Mouse (Mus musculus) E14TG2a.4 (cell line): Measurements from ENCODE around the gene Fitm1.

ENCODE experiments used
- H3K27me3 ChIP-seq: 2 replicates; pipeline ENCODE4 v1.6.1; 2014; ENCODE audit warnings: low read length, control low read depth; ENCODE audit not compliant: insufficient read depth
- H3K36me3 ChIP-seq: 2 replicates; pipeline ENCODE4 v1.6.1; 2014; ENCODE audit warnings: low read length, control low read depth; ENCODE audit not compliant: insufficient read depth
- H3K4me1 ChIP-seq: replicated peaks from 2 replicates; pipeline ENCODE4 v1.6.1; 2014; ENCODE audit warnings: low read depth, low read length, control low read depth
- H3K4me3 ChIP-seq: replicated peaks from 2 replicates; pipeline ENCODE4 v1.5.1; 2014; ENCODE audit warnings: mild to moderate bottlenecking, low read length
- H3K9me3 ChIP-seq: 2 replicates; pipeline ENCODE4 v1.6.1; 2014; ENCODE audit warnings: low read length, control low read depth
- CTCF ChIP-seq: conservative IDR thresholded peaks from 2 replicates; pipeline ENCODE4 v1.5.1; 2014; ENCODE audit warnings: low read length
- NANOG ChIP-seq: IDR thresholded peaks from 2 replicates; pipeline ENCODE4 v1.6.1; 2014; ENCODE audit warnings: borderline replicate concordance, low read length, mixed read lengths
- POU5F1 ChIP-seq: IDR thresholded peaks from 2 replicates; pipeline ENCODE4 v1.6.1; 2014; ENCODE audit warnings: low read length, borderline replicate concordance

The Fitm1 gene

DNA sequence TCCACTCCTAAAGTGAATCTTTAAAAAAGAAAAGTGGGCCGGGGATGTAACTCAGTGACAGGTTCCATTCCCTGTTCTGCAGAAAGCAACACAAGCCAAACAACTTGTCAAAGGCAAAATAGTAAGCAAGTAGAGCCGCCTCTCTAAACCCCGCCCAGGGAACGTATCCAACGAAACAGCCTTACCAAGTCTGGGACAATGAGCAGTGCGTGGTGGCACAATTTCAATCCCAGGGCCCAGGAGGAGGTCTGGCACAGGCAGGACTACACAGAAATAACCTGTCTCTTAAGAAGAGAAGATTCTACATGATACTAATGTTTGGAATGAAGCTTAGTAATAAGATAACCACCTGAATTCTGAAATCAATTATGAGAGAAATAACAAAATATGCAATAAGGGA lies 25.2 kb upstream of the Fitm1 start:
- Histone ChIP-seq H3K36me3 (peaks cover 46% of the 10 kb centered on the region), H3K9me3 (no peaks in the 10 kb centered on the region), H3K4me1 (peaks cover 72% of the 10 kb centered on the region), H3K4me3 (no peak overlapping the region), H3K27me3 (no peaks in the 10 kb centered on the region)
- TF ChIP-seq POU5F1 = no peak
- no peak for TF ChIP-seq NANOG
- TF ChIP-seq CTCF = no peak

DNA sequence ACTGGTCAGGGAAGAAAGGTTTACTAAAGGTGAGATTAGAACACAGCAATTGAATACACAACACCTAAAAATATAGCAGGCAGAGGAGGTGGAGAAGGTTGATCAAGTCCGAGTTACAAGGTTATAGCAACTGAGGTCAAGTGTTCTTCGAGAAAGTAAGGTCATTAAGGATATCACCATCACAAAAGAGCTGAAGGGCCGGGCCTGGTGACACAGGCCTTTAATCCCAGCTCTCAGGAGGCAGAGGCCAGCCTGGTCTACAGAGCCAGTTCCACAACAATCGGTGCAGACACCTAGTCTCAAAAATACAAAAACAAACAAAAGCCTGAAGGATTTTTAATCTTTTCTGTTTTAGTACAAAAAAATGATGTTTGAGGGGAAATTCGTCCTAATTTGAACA lies 24.1 kb upstream of the Fitm1 start:
- Histone ChIP-seq H3K4me1 (peaks cover 80% of the 10 kb centered on the region), H3K27me3 (no peaks in the 10 kb centered on the region), H3K36me3 (peaks cover 34% of the 10 kb centered on the region), H3K4me3 (0 out of 2 replicates have a peak overlapping the region, but pooled peaks have one; percentile 35), H3K9me3 (no peaks in the 10 kb centered on the region)
- TF ChIP-seq NANOG = 0 out of 2 replicates have a peak, but pooled peaks have one; percentile 36
- peak; percentile 9; the same call in 1 of the 2 replicates for TF ChIP-seq POU5F1
- TF ChIP-seq CTCF = no peak

DNA sequence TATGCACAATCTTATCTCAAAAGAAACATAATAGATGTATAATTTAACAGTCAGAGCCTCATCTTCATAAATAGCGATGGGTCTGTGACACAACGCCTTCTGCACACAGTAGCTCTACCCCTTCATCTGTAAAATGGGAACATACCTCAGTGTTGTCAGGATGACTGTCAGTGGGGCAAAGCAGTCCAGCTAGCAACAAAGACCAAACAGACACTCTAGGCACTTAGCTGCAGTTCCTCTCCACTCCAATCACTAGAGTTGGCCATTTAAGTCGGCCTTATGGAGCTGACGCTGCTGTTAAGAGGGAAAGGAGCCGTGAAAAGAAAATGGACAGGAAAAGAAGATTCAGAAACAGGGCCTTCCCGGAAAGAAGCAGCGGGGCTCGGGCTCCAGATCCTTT lies 23.6 kb upstream of the Fitm1 start:
- no peaks in the 10 kb centered on the region for H3K27me3 ChIP-seq
- H3K4me1 ChIP-seq = peaks cover 84% of the 10 kb centered on the region
- TF ChIP-seq POU5F1 = no peak
- no peak for TF ChIP-seq CTCF
- no peak for TF ChIP-seq NANOG
- H3K36me3 ChIP-seq = peaks cover 30% of the 10 kb centered on the region
- H3K4me3 ChIP-seq = peak overlapping the region; percentile 35; the same call in 1 of the 2 replicates
- no peaks in the 10 kb centered on the region for H3K9me3 ChIP-seq

DNA sequence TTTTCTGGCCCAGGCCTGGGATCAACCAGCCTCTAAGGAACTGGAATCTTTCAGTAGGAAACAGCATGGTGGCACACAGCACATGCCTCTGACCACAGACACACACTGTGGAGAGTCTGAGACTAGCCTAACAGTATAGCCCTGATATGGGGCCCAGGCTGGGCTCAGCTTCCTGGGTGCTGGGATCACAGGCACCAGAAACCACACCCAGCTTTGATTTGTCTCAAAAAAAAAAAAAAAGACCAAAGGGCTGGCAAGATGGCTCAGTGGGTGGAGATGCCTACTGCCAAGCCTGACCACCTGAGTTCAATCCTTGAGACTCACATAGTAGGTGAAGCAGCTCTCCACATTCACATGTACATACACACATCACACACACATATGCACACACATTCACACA lies 20.8 kb upstream of the Fitm1 start:
- Histone ChIP-seq H3K9me3 (no peaks in the 10 kb centered on the region), H3K36me3 (peaks cover 4% of the 10 kb centered on the region), H3K4me3 (no peak overlapping the region), H3K27me3 (no peaks in the 10 kb centered on the region), H3K4me1 (peaks cover 79% of the 10 kb centered on the region)
- TF ChIP-seq POU5F1 (no peak), NANOG (no peak), CTCF (no peak)

DNA sequence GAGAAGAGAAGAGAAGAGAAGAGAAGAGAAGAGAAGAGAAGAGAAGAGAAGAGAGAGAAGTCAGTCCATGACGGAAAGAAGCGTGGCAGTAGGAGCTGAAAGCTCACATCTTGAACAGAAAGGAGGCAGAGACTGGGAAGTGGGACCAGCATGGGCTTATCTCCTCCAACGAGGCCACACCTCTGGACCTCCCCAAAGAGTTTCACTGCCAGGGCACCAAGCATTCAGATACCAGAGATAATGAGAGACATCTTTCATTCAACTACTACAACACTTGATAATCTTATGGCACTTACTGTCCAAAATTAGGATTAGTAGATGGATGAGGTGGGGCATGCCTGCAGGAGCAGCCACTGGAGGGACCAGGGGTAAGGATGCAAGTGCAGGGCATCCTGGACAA lies 19.6 kb upstream of the Fitm1 start:
- Histone ChIP-seq H3K36me3 (no peaks in the 10 kb centered on the region), H3K9me3 (no peaks in the 10 kb centered on the region), H3K4me3 (no peak overlapping the region), H3K4me1 (peaks cover 68% of the 10 kb centered on the region), H3K27me3 (no peaks in the 10 kb centered on the region)
- TF ChIP-seq CTCF = no peak
- no peak for TF ChIP-seq NANOG
- no peak for TF ChIP-seq POU5F1

DNA sequence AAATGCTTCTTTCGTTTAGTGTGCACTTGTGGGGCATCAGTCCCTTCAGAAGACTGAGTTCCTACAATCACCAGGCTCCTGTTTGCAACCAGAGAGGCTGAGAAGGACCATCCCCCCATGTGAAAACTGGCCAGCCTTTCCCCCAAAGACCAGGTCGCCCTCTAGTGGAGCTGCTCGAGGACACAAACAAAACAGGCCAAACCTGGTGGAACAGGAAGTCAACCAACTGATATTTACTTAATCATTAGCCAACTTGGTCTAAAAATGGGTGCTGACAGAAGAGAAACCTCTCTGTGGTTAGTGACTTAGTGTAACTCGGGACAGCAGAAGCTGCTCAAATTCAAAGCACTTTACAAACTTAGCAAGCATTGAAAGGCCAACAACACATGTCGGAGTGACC lies 18.4 kb upstream of the Fitm1 start:
- no peak for TF ChIP-seq NANOG
- peak; percentile 66 for TF ChIP-seq CTCF
- peaks cover 68% of the 10 kb centered on the region for H3K4me1 ChIP-seq
- H3K36me3 ChIP-seq = peaks cover 8% of the 10 kb centered on the region

DNA sequence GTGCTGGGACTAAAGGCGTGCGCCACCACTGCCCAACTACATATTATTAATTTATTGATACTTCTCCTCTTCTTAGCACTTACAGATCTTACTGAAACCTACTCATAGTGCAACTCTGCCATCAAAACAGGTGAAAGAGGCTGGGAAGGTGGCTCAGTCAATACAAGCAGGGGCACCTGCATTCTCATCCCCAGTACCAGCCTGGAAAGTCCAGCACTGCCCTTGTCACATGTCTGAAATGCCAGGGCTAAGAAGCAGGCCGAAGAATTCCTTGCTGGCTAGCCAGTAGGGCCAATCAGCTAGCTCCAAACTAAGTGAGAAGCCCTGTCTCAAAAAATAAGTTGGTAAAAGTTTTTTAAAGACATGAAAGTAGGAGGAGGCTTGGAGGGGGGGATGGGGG lies 17.8 kb upstream of the Fitm1 start:
- Histone ChIP-seq H3K9me3 (no peaks in the 10 kb centered on the region), H3K36me3 (peaks cover 11% of the 10 kb centered on the region), H3K4me3 (no peak overlapping the region), H3K4me1 (peaks cover 69% of the 10 kb centered on the region), H3K27me3 (no peaks in the 10 kb centered on the region)
- no peak for TF ChIP-seq CTCF
- TF ChIP-seq NANOG = no peak
- no peak for TF ChIP-seq POU5F1

More for the DNA sequence above, 18.4 kb upstream of the Fitm1 start:
- no peaks in the 10 kb centered on the region for H3K27me3 ChIP-seq
- no peaks in the 10 kb centered on the region for H3K9me3 ChIP-seq
- no peak overlapping the region for H3K4me3 ChIP-seq

DNA sequence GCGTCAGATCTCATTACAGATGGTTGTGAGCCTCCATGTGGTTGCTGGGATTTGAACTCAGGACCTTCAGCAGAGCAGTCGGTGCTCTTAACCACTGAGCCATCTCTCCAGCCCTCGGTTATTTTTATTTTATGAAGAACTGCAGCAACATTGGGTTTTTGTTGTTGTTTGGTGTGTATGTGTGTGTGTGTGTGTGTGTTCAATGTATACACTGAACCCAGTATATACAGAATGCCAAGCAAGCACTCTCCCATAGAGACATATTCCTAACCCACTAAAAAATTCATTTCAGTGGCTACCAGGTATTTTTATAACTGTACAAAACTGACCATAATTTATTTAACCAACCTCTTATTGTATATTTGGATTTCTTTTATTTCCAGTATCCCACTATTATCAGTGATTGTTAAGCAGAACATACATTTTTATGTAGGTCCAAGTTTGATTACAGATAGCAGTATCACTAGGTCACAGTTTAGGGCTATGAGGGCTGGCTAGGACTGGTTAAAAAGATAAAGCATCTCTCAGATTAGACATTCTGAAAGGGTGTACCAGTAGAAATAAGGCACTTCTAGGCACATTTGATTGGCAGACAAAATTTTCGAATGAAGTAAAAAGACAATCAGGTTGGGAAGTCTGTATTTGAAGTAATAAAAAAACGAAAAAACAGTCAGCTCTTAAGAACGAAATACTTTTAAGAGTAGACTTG lies 16.5 kb upstream of the Fitm1 start:
- TF ChIP-seq CTCF (0 out of 2 replicates have a peak, but pooled peaks have one; percentile 0), NANOG (no peak)
- H3K4me1 ChIP-seq = peaks cover 59% of the 10 kb centered on the region
- H3K9me3 ChIP-seq = no peaks in the 10 kb centered on the region
- H3K4me3 ChIP-seq = peak overlapping the region; percentile 91
- H3K36me3 ChIP-seq = peaks cover 24% of the 10 kb centered on the region
- no peaks in the 10 kb centered on the region for H3K27me3 ChIP-seq

DNA sequence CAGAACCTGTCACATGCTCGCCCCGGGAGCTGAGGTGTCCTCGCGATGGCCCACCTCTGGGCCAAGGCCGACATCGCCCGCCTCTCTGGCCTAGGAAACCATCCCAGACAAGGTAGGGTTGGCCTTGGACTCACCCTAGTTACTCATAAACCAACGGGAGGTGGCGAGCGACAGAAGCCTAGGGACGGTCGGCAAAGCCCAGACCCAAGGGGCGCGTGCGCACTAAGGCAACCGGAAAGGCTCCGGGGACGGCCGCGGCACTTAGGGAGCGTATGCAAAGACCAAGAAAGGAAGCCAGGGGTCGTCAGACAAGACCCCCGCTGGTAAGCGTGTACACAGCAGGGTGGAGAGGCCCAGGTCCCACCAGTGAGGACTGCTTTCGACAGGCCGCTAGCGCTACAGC lies 15.6 kb upstream of the Fitm1 start, which contains the start of gene Dcaf11:
TSS of gene Dcaf11 (plus strand) at position 208 of the 403 bp plus-strand sequence.
- Histone ChIP-seq H3K27me3 (no peaks in the 10 kb centered on the region), H3K4me1 (peaks cover 50% of the 10 kb centered on the region), H3K36me3 (peaks cover 33% of the 10 kb centered on the region), H3K4me3 (peak within 1 kb of the TSS; percentile 91), H3K9me3 (no peaks in the 10 kb centered on the region)
- no peak for TF ChIP-seq POU5F1
- TF ChIP-seq NANOG = no peak
